Mouse (Mus musculus): Measurements from ENCODE around the gene Proca1. TPM values are rescaled to one million over a fixed set of nuclear protein-coding genes. Genes with fewer than 3 reads are reported as not detected.

Proca1 gene
- polyA plus RNA-seq, 2 experiments = 1.9 to 2.1 TPM

GRCm38 (mm10) chr11:78215709-78216317 is 22.6 kb downstream of the Proca1 start:
- no peaks in the 10 kb centered on the region for H3K27me3 ChIP-seq (ENCODE audit: control insufficient read depth, insufficient read depth, low read length)
- DNase-seq (ENCODE audit: low spot score) (no peak), ATAC-seq (ENCODE audit: low FRiP score, low read depth) (no peak)
- no peak overlapping the region for H3K4me2 ChIP-seq (replicated peaks; ENCODE audit: low read depth, low read length, severe bottlenecking)
- H3K36me3 ChIP-seq (ENCODE audit: control insufficient read depth, insufficient read depth, low read length) = peaks cover 96% of the 10 kb centered on the region
- H3K9ac ChIP-seq (ENCODE audit: low read depth, low read length, severe bottlenecking) = no peak overlapping the region
- no peaks in the 10 kb centered on the region for H3K4me1 ChIP-seq (ENCODE audit: control insufficient read depth, insufficient read depth, low read length)
- 90% methylated on average over 11 of the region's 11 CpGs for WGBS
- no peak overlapping the region for H3K4me3 ChIP-seq (replicated peaks; ENCODE audit: low read length)
- no peak for TF ChIP-seq POLR2A (IDR thresholded peaks at IDR 0.05; ENCODE audit: borderline replicate concordance, extremely low read depth, insufficient read depth, insufficient read length)
- no peak overlapping the region for H3K27ac ChIP-seq (replicated peaks; ENCODE audit: low read depth, low read length)
- H3K9me3 ChIP-seq (ENCODE audit: control insufficient read depth, low read length) = no peaks in the 10 kb centered on the region

DNA sequence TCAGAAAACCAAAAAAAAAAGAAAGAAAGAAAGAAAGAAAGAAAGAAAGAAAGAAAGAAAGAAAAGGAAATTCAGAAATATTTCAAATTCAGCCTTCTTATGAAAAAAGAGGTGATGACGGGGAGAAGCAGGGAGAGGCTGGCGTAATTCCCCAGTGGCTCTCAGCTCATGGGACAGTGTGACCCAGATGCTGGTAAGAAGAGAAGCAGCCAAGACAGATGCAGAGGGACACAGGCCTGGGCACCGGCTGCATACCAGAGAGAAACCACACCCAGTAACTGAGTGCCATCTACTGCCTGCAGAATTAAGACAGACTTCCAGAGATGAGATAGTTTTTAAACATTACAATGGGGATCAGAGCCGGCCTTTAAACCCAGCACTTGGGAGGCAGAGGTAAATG is 30.4 kb downstream of the Proca1 start:
- no peak overlapping the region for H3K9ac ChIP-seq (ENCODE audit: low read depth, low read length, severe bottlenecking)
- H3K4me1 ChIP-seq (ENCODE audit: control insufficient read depth, insufficient read depth, low read length) = no peaks in the 10 kb centered on the region
- DNase-seq (ENCODE audit: low spot score) = no peak
- WGBS = 89% methylated on average over 4 of the region's 4 CpGs
- H3K4me3 ChIP-seq (replicated peaks; ENCODE audit: low read length) = no peak overlapping the region
- no peak for ATAC-seq (ENCODE audit: low FRiP score, low read depth)
- no peak overlapping the region for H3K27ac ChIP-seq (replicated peaks; ENCODE audit: low read depth, low read length)
- TF ChIP-seq POLR2A (IDR thresholded peaks at IDR 0.05; ENCODE audit: borderline replicate concordance, extremely low read depth, insufficient read depth, insufficient read length) = no peak
- no peaks in the 10 kb centered on the region for H3K9me3 ChIP-seq (ENCODE audit: control insufficient read depth, low read length)
- peaks cover 96% of the 10 kb centered on the region for H3K36me3 ChIP-seq (ENCODE audit: control insufficient read depth, insufficient read depth, low read length)
- no peaks in the 10 kb centered on the region for H3K27me3 ChIP-seq (ENCODE audit: control insufficient read depth, insufficient read depth, low read length)
- no peak overlapping the region for H3K4me2 ChIP-seq (replicated peaks; ENCODE audit: low read depth, low read length, severe bottlenecking)

GRCm38 (mm10) chr11:78231518-78231917 is 38.3 kb downstream of the Proca1 start:
- 95% methylated on average over 6 of the region's 6 CpGs for WGBS
- no peaks in the 10 kb centered on the region for H3K9me3 ChIP-seq (ENCODE audit: control insufficient read depth, low read length)

DNA sequence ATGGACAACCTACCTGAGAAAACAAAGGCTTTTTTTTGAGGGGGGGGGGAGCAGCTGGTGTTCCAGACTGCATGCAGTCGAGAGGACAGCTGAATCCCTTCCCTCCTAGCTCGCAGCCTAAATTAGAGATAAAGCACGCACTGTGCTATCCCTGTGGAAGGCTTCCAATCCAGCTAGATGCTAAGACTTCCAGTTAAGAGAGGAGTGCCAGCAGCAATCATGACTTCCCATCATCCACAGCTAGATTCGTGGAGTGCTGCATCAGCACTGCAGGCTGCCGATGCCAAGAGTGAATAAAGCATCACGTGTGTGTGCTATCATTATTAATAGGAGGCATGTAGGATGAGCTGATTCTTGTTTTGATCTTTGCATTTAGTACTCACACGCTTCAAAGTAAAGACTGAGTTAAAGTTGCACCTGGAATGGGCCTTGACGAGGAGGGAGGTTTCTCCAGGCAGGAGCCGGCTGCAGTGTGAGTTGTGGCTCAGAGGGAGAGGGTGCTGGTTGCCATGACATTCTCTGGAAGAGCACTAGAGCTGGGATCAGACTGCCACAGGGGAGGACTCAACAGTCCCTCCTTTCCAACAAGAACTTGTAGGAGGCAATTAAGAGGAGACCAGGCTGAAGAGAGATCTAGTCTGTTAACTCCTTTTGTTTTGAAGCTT is 47.1 kb downstream of the Proca1 start:
- Histone ChIP-seq H3K9ac (ENCODE audit: low read depth, low read length, severe bottlenecking) (no peak overlapping the region), H3K36me3 (ENCODE audit: control insufficient read depth, insufficient read depth, low read length) (peaks cover 39% of the 10 kb centered on the region), H3K27me3 (ENCODE audit: control insufficient read depth, insufficient read depth, low read length) (no peaks in the 10 kb centered on the region), H3K27ac (replicated peaks; ENCODE audit: low read depth, low read length) (no peak overlapping the region), H3K9me3 (ENCODE audit: control insufficient read depth, low read length) (no peaks in the 10 kb centered on the region), H3K4me2 (replicated peaks; ENCODE audit: low read depth, low read length, severe bottlenecking) (no peak overlapping the region), H3K4me3 (replicated peaks; ENCODE audit: low read length) (no peak overlapping the region), H3K4me1 (ENCODE audit: control insufficient read depth, insufficient read depth, low read length) (peaks cover 9% of the 10 kb centered on the region)
- TF ChIP-seq POLR2A (IDR thresholded peaks at IDR 0.05; ENCODE audit: borderline replicate concordance, extremely low read depth, insufficient read depth, insufficient read length) = no peak
- WGBS = 90% methylated on average over 9 of the region's 9 CpGs
- ATAC-seq (ENCODE audit: low FRiP score, low read depth) = no peak
- DNase-seq (ENCODE audit: low spot score) = no peak

More at GRCm38 (mm10) chr11:78231518-78231917, 38.3 kb downstream of the Proca1 start:
- H3K4me3 ChIP-seq (replicated peaks; ENCODE audit: low read length) = no peak overlapping the region
- DNase-seq (ENCODE audit: low spot score) (no peak), ATAC-seq (ENCODE audit: low FRiP score, low read depth) (no peak)
- H3K36me3 ChIP-seq (ENCODE audit: control insufficient read depth, insufficient read depth, low read length) = peaks cover 90% of the 10 kb centered on the region
- H3K27ac ChIP-seq (replicated peaks; ENCODE audit: low read depth, low read length) = no peak overlapping the region
- TF ChIP-seq POLR2A (IDR thresholded peaks at IDR 0.05; ENCODE audit: borderline replicate concordance, extremely low read depth, insufficient read depth, insufficient read length) = no peak
- H3K9ac ChIP-seq (ENCODE audit: low read depth, low read length, severe bottlenecking) = no peak overlapping the region
- H3K27me3 ChIP-seq (ENCODE audit: control insufficient read depth, insufficient read depth, low read length) = no peaks in the 10 kb centered on the region
- no peaks in the 10 kb centered on the region for H3K4me1 ChIP-seq (ENCODE audit: control insufficient read depth, insufficient read depth, low read length)
- no peak overlapping the region for H3K4me2 ChIP-seq (replicated peaks; ENCODE audit: low read depth, low read length, severe bottlenecking)

DNA sequence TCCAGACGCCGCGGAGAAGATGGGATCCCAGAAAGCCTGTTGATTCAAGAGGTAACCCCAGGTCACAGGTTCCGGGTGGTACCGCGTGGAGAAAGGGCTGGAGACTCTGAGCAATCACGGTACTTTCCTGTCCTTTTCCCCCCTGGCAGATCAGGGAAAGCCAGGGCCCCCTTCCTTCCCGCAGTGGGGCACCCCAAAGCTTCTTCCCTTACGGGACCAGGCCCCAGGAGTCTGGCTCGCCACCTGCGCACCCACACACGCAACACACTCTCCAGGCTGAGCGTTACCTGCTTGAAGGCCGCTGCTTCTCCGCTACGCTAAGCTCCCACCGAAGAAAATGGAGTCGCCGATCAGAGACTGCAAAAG is 52.1 kb downstream of the Proca1 start:
- DNase-seq (ENCODE audit: low spot score) (no peak), ATAC-seq (ENCODE audit: low FRiP score, low read depth) (no peak)
- Histone ChIP-seq H3K4me2 (replicated peaks; ENCODE audit: low read depth, low read length, severe bottlenecking) (peak overlapping the region; percentile 73), H3K9ac (ENCODE audit: low read depth, low read length, severe bottlenecking) (peak overlapping the region; percentile 85), H3K27ac (replicated peaks; ENCODE audit: low read depth, low read length) (peak overlapping the region; percentile 79), H3K36me3 (ENCODE audit: control insufficient read depth, insufficient read depth, low read length) (peaks cover 10% of the 10 kb centered on the region), H3K4me1 (ENCODE audit: control insufficient read depth, insufficient read depth, low read length) (peaks cover 20% of the 10 kb centered on the region), H3K27me3 (ENCODE audit: control insufficient read depth, insufficient read depth, low read length) (no peaks in the 10 kb centered on the region), H3K4me3 (replicated peaks; ENCODE audit: low read length) (peak overlapping the region; percentile 79), H3K9me3 (ENCODE audit: control insufficient read depth, low read length) (no peaks in the 10 kb centered on the region)
- WGBS = under 1% methylated on average over 19 of the region's 19 CpGs
- no peak for TF ChIP-seq POLR2A (IDR thresholded peaks at IDR 0.05; ENCODE audit: borderline replicate concordance, extremely low read depth, insufficient read depth, insufficient read length)
